Mouse (Mus musculus) heart, adult 18-20 months (tissue): ENCODE measurements around the gene 1700030J22Rik. TPM values are rescaled to one million over a fixed set of nuclear protein-coding genes. Genes with fewer than 3 reads are reported as not detected.

Experiments
- DNase-seq, 2 experiments: peaks; one replicate each; pipeline ENCODE4 v3.0.0; 2021 to 2022; ENCODE audit warnings: mixed read lengths in 1 of 2
- long read RNA-seq, 2 experiments: library from polyadenylated mRNA; stranded (forward); transcript quantifications; one replicate each; pipeline ENCODE4 v2.0.0; 2021
- total RNA-seq, 2 experiments: library from RNA; stranded (reverse); gene quantifications; 2 replicates each; pipeline ENCODE4 v1.2.3; 2021

The 1700030J22Rik gene
- total RNA-seq, result under 1 TPM; 0.42 to 0.49 TPM
- long read RNA-seq, experiment 1, result 0 reads
- long read RNA-seq, experiment 2, result 0 reads

- peak; percentile 99 for DNase-seq
Measured at GRCm38 (mm10) chr8:116978631-116979256, at the start of gene 1700030J22Rik. TSS of gene 1700030J22Rik (minus strand) at chr8:116978959.

DNA sequence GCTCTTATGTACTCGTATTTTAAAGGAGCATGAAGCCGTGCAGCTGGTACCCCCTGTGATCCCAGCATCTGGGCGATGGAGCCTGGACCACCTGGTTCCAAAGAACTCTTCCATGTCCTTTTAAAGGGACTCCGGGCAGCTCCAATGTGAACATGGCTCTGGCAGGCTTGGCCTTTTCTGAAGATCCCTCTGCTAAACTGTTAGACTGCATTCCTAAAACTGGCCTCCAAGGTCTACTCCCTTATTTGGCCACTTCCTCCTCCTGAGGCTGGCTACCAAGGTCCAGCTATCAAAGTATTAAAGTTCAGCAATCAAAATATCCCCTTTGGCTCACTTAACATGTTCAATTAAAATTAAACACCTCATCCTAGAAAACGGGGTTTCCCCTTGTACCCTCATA lies 48.8 kb upstream of the 1700030J22Rik start:
- DNase-seq, result no peak

DNA sequence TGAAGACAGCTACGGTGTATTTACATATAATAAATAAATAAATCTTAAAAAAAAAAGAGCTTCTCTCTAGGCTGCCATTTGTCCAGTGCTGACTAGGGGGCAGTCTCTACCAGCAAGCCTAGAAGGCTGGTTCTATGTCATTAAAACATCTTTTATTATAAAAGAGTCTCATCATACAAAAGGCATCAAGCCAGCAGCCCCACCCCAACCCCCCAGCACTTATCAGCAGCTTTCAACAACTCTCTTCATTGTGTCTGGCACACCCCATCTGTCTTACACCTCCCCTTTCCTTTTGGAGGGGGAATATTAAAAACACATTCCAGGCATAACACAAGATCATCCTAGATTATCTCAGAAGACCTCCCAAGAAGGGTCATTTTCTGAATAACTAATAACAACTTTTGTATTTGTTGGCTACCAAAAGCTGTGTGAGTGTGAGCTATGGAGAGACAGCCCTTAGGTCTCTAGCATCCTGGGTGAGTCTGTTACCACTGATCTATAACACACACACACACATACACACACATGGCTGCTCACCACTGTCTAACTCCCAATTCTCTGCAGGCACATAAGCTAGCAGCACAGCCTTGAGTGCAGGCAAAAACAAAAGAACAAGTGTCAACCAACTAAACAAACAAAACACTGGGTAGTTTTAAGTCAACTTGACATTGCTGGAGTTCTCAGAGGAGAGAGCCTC lies 43.7 kb upstream of the 1700030J22Rik start:
- peak in 1 of 2 experiments; percentile 4 for DNase-seq

- DNase-seq, result no peak
Measured at GRCm38 (mm10) chr8:117019323-117020275, 40.8 kb upstream of the 1700030J22Rik start.

GRCm38 (mm10) chr8:117017896-117018295 lies 39.1 kb upstream of the 1700030J22Rik start:
- DNase-seq, result no peak

GRCm38 (mm10) chr8:117017006-117017405 lies 38.2 kb upstream of the 1700030J22Rik start:
- no peak for DNase-seq

DNA sequence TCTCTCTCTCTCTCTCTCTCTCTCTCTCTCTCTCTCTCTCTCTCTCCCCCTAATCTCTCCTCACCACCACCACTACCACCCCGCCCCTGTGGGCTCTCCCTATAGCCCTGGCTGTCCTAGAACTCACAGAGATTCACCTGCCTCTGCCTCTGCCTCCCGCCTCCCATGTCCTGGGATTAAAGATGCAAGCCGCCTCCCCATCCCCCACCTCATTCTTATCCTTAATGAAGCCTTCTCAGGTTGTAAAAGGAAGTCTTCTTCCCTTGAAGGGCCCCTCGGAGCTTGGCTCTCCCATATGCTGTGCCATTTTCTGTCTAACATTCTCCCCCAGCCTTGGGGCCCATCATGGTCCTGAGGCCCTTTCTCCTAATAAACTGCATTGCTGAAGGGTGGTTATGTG lies 36.9 kb upstream of the 1700030J22Rik start:
- no peak for DNase-seq

DNA sequence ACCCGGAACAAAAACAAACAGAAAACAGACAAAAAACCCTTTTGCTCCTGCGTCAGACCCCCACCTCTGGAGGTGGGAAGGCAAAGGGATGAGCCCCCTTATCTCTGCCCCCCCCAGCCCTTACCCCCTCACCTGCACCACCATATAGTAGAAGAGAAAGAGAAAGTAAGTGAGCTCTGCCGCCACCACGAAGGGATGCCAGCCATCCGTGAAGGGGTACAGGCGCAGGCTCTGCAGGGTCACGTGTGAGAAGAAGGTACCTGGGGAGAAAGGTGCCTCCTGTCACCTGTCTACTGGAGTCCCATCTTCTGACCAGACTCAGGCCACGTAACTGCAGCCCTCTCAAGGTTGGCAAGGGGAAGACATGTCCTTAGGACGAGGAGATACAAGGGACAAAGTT lies 32.6 kb upstream of the 1700030J22Rik start:
- DNase-seq, result no peak

GRCm38 (mm10) chr8:116994016-116994716 lies 15.4 kb upstream of the 1700030J22Rik start:
- no peak for DNase-seq

DNA sequence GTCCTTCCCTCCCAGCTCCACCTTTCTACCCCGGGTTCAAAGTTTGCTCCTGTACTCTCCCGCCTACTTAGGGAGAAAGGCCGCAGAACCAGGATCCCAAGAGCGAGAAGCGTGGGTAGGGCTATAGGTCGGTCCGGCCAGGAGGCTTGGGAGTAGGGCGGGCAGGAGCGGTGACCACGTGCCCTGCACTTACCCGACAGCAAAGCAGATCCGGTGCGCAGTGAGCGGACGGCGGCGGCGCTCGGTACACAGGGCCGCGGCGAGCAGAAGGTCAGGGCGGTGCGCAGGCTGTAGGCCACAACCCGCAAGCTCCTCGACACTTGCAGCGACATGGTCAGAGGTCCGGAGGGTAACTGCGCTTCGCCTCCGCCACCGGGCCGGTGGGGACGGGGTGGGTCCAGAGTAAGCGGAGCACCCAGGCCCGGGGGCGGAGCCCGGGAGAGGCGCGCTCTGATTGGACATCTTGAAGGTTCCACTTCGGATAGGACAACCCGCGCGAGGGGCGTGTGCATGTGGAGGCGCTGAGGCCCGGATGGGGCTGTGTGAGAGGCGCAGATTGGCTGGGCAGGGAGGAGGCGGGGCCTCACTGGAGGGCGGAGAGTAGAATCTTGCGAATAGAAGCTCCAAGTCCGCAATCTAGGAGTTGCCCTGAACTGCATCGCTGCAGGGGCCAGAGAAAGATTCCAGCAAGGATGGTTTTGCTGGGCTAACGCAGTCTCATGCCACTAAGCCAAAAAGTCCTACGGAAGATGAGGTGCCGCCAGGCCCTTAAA lies 14.5 kb upstream of the 1700030J22Rik start, which contains the start of gene Gcsh:
Gene Gcsh (minus strand): TSS at position 443 of the 773 bp plus-strand sequence.
- peak; percentile 99 to 100 for DNase-seq

GRCm38 (mm10) chr8:116992176-116992971 lies 13.6 kb upstream of the 1700030J22Rik start:
- peak in 1 of 2 experiments; percentile 25 for DNase-seq

DNA sequence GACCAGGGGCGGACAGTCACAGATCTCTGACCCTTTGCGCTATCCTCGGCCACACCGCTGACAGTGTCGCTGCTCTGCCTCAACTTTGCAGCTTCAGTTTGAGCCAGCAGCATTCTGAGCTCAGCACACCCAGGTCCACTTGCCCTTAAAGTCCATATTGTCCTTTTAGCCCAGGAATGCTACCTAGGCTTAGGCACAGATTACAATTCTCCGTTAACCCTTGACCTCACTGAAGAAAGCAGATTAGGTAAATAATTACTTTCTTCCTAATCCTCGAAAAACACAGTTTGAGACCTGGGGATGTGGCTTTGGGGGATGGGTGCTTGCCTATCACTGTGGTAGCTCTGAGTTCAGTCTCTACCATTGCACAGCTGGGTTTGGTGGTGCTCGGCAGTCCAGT lies 12.5 kb upstream of the 1700030J22Rik start:
- no peak for DNase-seq

GRCm38 (mm10) chr8:116989842-116990241 lies 11.1 kb upstream of the 1700030J22Rik start:
- no peak for DNase-seq

DNA sequence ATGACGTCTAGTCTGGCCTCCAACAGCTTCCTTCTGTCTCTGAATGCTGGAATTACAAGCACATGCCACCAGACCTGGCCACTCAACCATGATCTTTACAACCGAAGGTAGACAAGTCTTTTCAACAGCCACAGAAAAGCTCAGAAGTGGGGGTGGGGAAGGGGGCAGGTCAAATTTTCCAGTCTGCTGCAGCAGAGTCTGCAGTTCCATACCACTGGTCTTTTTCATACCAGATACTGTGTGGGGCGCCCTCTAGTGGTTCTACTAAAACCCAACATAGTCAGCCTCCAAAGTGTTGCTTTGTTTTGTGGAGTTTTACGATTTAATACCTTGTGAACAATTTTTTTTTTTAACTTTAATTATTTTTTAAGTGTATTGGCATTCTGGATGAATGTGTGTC lies 1.4 kb upstream of the 1700030J22Rik start:
- DNase-seq, result peak; percentile 51 to 77

GRCm38 (mm10) chr8:116978052-116978451 lies 707 bp downstream of the 1700030J22Rik start:
- DNase-seq, result no peak

- no peak for DNase-seq
Measured at GRCm38 (mm10) chr8:116975606-116976005, 3.2 kb downstream of the 1700030J22Rik start.

DNA sequence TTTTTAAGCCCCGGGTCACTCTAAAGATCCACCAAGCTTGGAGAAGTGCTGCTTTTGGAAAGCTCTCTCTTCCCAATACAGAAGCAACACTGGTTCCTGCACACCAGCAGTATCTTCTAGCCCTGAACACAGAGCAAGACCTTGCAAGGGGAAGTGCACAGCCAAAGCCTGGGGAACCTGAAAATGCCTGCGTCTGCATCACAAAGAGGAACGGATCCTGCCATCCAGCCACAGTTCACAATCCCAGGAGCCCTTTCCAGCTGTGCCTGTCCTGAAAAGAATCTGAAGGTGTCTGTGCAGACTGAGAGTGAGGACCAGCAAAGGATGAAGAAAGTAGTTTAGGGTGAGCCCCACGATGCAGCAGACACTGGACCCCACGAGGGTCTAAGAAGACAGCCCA lies 3.7 kb downstream of the 1700030J22Rik start:
- DNase-seq, result peak; percentile 9 to 38

GRCm38 (mm10) chr8:116969531-116969930 lies 9.2 kb downstream of the 1700030J22Rik start:
- no peak for DNase-seq

GRCm38 (mm10) chr8:116954415-116954814 lies 24.3 kb downstream of the 1700030J22Rik start:
- DNase-seq, result no peak

DNA sequence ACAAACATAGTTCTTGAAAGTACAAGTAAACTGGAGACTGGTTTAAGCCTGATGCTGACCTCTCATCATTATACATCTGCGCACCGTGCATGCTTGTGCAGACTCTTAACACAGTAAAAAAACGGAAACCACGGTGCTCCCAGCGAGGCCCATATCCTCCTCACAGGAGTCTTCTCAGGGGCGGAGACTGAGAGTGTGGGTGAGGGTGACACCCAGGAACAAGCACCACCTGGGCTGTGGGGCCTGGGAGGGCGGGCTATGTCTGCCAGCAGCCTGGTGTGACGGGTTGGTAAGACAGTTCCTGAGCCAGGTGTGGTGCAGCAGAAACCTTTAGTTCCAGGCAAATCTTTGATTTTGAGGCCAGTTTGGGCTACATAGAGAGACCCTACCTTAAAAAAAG lies 26.3 kb downstream of the 1700030J22Rik start:
- DNase-seq, result no peak
